Mouse (Mus musculus) lung, postnatal 36 days (tissue): Measurements from ENCODE around the gene Gm21394.
"Not testable (repeated sequence)": the region's sequence is repeated elsewhere in the genome, so short reads cannot be mapped to it uniquely, and the experiment has no call there.

Experiments
- DNase-seq: peaks from one replicate; pipeline ENCODE4 v3.0.0; 2022; ENCODE audit warnings: mixed read lengths

Gm21394 gene

DNA sequence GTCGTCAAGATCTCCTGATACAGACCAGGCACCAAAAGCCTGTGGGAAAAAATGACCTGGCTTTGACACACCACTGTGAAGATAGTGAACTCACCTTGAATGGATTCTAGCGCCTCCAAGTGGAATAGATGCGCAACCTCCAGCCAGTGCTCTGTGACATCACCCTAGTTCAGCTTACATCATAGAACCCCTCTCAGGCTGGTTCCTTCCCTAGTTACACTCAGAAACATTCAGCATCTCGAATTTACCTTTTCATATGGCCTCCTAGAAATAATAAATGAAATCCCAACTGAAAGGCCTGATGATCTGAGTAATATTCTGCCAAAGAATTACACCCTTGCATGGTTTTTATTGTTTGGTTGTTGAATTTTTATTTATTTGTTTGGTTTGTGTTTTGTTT lies at the start of gene Gm21394:
Gene Gm21394, minus strand, starts transcription at position 101 of the 400 bp plus-strand sequence.
- DNase-seq = not testable (repeated sequence)
